ENCODE assay signal across 8 mouse cellular contexts in genomic region chr12:44430996-44431395, GRCm38 (mm10).
DNase-seq lines count a peak whose midpoint lies in the region; ATAC-seq and TF ChIP-seq lines count a peak whose summit lies in the region.

No protein-coding gene starts in this region.

- H3K9ac ChIP-seq in midbrain, embryonic 12.5 days (replicated peaks), result no peak overlapping the region

- peak overlapping the region; percentile 16; the same call in 1 of the 2 replicates for H3K4me2 ChIP-seq in midbrain, embryonic 12.5 days (replicated peaks)

- no peak overlapping the region for H3K4me3 ChIP-seq in kidney, adult 2 months (ENCODE audit: insufficient read depth, low read depth, low read length)
- no peak overlapping the region for H3K4me3 ChIP-seq in midbrain, embryonic 12.5 days

- H3K4me1 ChIP-seq in kidney, adult 2 months (ENCODE audit: control insufficient read depth, insufficient read depth, low read length), result no peaks in the 10 kb centered on the region
- peaks cover 27% of the 10 kb centered on the region for H3K4me1 ChIP-seq in midbrain, embryonic 12.5 days

- 47% methylated on average over 7 of the region's 7 CpGs for WGBS in kidney, adult 2 months
- WGBS in midbrain, embryonic 12.5 days, result 31% methylated on average over 7 of the region's 7 CpGs

- no peaks in the 10 kb centered on the region for H3K27me3 ChIP-seq in kidney, adult 2 months (replicated peaks; ENCODE audit: control insufficient read depth, insufficient read depth, low read length)
- no peaks in the 10 kb centered on the region for H3K27me3 ChIP-seq in midbrain, embryonic 12.5 days

- peak; percentile 6 for DNase-seq in adrenal gland, postnatal 14 days
- no peak for DNase-seq in adrenal gland, adult 2 months
- peak; percentile 61 to 73 for DNase-seq in cerebellum, adult 18-20 months
- DNase-seq in kidney, adult 2 months, result peak; percentile 47
- DNase-seq in thymus, postnatal 0 days (ENCODE audit: low spot score), result no peak

- TF ChIP-seq CTCF in kidney, adult 2 months (conservative IDR thresholded peaks at IDR 0.05; ENCODE audit: insufficient read depth, insufficient read length, low read depth, low read length), result no peak

- H3K36me3 ChIP-seq in kidney, adult 2 months (ENCODE audit: control insufficient read depth, insufficient read depth, low read length), result no peaks in the 10 kb centered on the region
- no peaks in the 10 kb centered on the region for H3K36me3 ChIP-seq in midbrain, embryonic 12.5 days

- peak; percentile 20; the same call in 1 of the 2 replicates for ATAC-seq in midbrain, embryonic 12.5 days (ENCODE audit: low FRiP score, low read depth)
- no peak for ATAC-seq in monocyte, adult 5-6 weeks (replicated peaks; ENCODE audit: insufficient number of reproducible peaks, low FRiP score, low TSS enrichment, poor library complexity, severe bottlenecking)
- no peak for ATAC-seq in erythroblast, adult 5-6 weeks (replicated peaks; ENCODE audit: low FRiP score, poor library complexity, severe bottlenecking)

- no peak for TF ChIP-seq POLR2A in kidney, adult 2 months (IDR thresholded peaks at IDR 0.05; ENCODE audit: low read depth, low read length)

- H3K27ac ChIP-seq in kidney, adult 2 months (ENCODE audit: insufficient read depth, low read depth, low read length), result no peak overlapping the region
- H3K27ac ChIP-seq in midbrain, embryonic 12.5 days (replicated peaks), result peak overlapping the region; percentile 76

- H3K9me3 ChIP-seq in midbrain, embryonic 12.5 days, result no peaks in the 10 kb centered on the region

Comparison
In these comparisons a context has a peak if more than half of its experiments do, and no peak if none do; other contexts are left out.
1. DNase-seq: peak in adrenal gland, postnatal 14 days (single experiment), cerebellum, adult 18-20 months (2 of 2) and kidney, adult 2 months (single experiment); none in adrenal gland, adult 2 months (single experiment) and thymus, postnatal 0 days (single experiment).